Mouse (Mus musculus): ENCODE results near the gene Car2. TPM values are rescaled to one million over a fixed set of nuclear protein-coding genes. Genes with fewer than 3 reads are reported as not detected.

Car2 gene
- polyA plus RNA-seq, 1 experiment from 2014 or later: 27.9 TPM

- Histone ChIP-seq H3K4me2 (ENCODE audit: low read length) (no peak overlapping the region), H3K36me3 (ENCODE audit: control insufficient read depth, insufficient read depth, low read length) (no peaks in the 10 kb centered on the region), H3K9me3 (ENCODE audit: control insufficient read depth, low read length) (no peaks in the 10 kb centered on the region), H3K4me3 (ENCODE audit: control insufficient read depth in 1 of 2, insufficient read depth in 1 of 2, low read depth in 1 of 2, low read length in 2 of 2) (no peak overlapping the region), H3K27me3 (ENCODE audit: control insufficient read depth, insufficient read depth, low read length) (no peaks in the 10 kb centered on the region), H3K9ac (ENCODE audit: low read length) (no peak overlapping the region), H3K27ac (replicated peaks in 1 of 2; ENCODE audit: control insufficient read depth in 1 of 2, insufficient read depth in 1 of 2, low read depth in 2 of 2, low read length in 2 of 2) (no peak overlapping the region), H3K4me1 (ENCODE audit: control insufficient read depth in 2 of 2, insufficient read depth in 2 of 2, low read length in 2 of 2) (no peaks in the 10 kb centered on the region)
- ATAC-seq (ENCODE audit: insufficient number of reproducible peaks, insufficient read depth, low FRiP score, low read depth): no peak
- WGBS: 74% methylated on average over 6 of the region's 6 CpGs
These were observed 62.2 kb downstream of the Car2 start for GRCm38 (mm10) chr3:14948067-14948800.

GRCm38 (mm10) chr3:14950031-14950430, 64.0 kb downstream of the Car2 start:
- H3K4me1 ChIP-seq (ENCODE audit: control insufficient read depth in 2 of 2, insufficient read depth in 2 of 2, low read length in 2 of 2): no peaks in the 10 kb centered on the region
- H3K36me3 ChIP-seq (ENCODE audit: control insufficient read depth, insufficient read depth, low read length): no peaks in the 10 kb centered on the region
- H3K27ac ChIP-seq (replicated peaks in 1 of 2; ENCODE audit: control insufficient read depth in 1 of 2, insufficient read depth in 1 of 2, low read depth in 2 of 2, low read length in 2 of 2): no peak overlapping the region
- H3K9ac ChIP-seq (ENCODE audit: low read length): no peak overlapping the region
- no peaks in the 10 kb centered on the region for H3K27me3 ChIP-seq (ENCODE audit: control insufficient read depth, insufficient read depth, low read length)
- no peak for ATAC-seq (ENCODE audit: insufficient number of reproducible peaks, insufficient read depth, low FRiP score, low read depth)
- H3K4me2 ChIP-seq (ENCODE audit: low read length): no peak overlapping the region
- no peak overlapping the region for H3K4me3 ChIP-seq (ENCODE audit: control insufficient read depth in 1 of 2, insufficient read depth in 1 of 2, low read depth in 1 of 2, low read length in 2 of 2)
- WGBS: 84% methylated on average over 2 of the region's 2 CpGs
- H3K9me3 ChIP-seq (ENCODE audit: control insufficient read depth, low read length): no peaks in the 10 kb centered on the region

Other genes starting within 250 kb of the Car2 start
- 1.6 and 3.1 TPM in 2 replicates for gene Car13, start 244.5 kb upstream of the Car2 start, polyA plus RNA-seq (2014; fragmentation: Nextera tagmentation; extraction: Ambion mirVana)
- 0.34 and 0.53 TPM in 2 replicates for gene Car1, start 77.9 kb upstream of the Car2 start, polyA plus RNA-seq (2014; fragmentation: Nextera tagmentation; extraction: Ambion mirVana)
- gene Car3, start 22.8 kb upstream of the Car2 start, polyA plus RNA-seq (2014; fragmentation: Nextera tagmentation; extraction: Ambion mirVana): 7.0 and 7.8 TPM in 2 replicates